Mouse (Mus musculus): ENCODE results near the gene Ttk.

DNA sequence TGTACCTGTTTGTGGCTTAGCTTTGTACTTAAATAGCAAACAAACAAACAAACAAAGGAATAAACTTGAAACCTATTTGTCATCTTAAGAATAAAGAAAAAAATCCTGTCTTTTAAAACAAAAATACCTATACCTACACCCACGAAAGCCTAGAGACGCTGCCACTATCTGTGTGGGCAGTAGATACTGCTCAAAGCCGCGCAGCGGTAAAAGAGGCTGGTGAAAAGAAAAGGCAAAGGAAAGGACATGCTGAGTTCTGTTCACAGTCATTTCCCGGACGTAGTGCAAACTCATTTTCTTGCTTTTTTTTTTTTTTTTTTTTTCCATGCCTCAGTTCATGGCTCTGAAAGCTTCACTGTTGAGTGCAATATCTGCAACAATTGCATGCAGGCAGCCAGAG is 15.3 kb upstream of the Ttk start:
- TF ChIP-seq CTCF (IDR thresholded peaks at IDR 0.05; ENCODE audit: borderline replicate concordance, insufficient read depth, low read depth, low read length): no peak
- TF ChIP-seq POLR2A (IDR thresholded peaks at IDR 0.05; ENCODE audit: borderline replicate concordance, insufficient read depth, low read length): no peak
